Mouse (Mus musculus) megakaryocyte, embryonic 14.5 days (primary cell): ENCODE measurements around the gene Klf2.

Experiments
- FLI1 ChIP-seq: IDR thresholded peaks from 2 replicates; pipeline ENCODE4 v1.6.1; 2012; ENCODE audit warnings: low read length, inconsistent platforms, mixed read lengths
- GATA1 ChIP-seq: IDR thresholded peaks from 3 replicates; pipeline ENCODE4 v1.6.1; 2012; ENCODE audit warnings: mixed read lengths, low read length, inconsistent platforms, borderline replicate concordance

- no peak for TF ChIP-seq GATA1
- no peak for TF ChIP-seq FLI1
Observed at GRCm38 (mm10) chr8:72354272-72354671, 35.4 kb downstream of the Klf2 start.
